Mouse (Mus musculus) kidney, adult 18-20 months (tissue): ENCODE measurements around the gene Pigh.

Source experiments
- DNase-seq: peaks from one replicate; pipeline ENCODE4 v3.0.0; 2021

Pigh gene

DNA sequence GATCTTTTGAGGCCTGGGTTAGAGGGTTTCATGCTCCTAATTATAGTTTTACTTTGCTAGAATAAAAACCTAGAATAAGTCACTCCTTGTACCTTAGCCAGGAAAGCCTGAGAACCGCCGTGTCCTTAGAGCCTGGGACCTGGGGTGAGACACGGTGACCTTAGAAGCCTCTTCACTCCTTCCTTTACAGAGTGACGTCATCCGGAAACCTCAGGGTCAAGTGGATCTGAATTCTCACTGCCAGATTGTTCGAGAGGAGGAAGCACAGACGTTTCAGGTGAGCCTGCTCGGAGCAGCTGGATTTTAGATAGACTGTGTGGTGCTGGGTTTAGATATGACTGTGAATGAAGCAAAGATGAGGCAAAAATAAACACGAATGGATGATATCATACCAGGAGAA is 23.0 kb downstream of the Pigh start:
- DNase-seq: no peak

GRCm38 (mm10) chr12:79064451-79064850 is 25.0 kb downstream of the Pigh start:
- DNase-seq: no peak

- DNase-seq: no peak
Observed at GRCm38 (mm10) chr12:79060766-79061652, 28.4 kb downstream of the Pigh start.

DNA sequence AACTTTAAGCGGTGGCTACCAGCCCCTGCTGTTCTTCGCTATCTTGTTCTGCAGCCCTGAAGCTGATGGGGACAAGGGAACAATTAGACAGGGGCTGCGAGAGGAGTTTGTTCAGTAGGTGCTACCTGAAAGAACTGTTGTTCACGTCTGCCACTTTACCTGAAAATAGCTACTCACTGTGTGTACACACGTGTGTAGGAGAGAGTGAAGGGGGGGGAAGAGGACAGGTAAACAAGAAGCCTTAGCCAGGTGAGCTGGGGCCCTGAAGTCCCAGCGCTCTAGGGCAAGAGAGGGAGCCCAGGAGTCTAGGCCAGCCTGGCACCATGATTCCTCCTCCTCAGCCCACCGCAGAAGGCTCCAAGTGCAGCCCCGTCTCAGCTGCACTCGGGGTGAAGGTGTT is 29.3 kb downstream of the Pigh start:
- no peak for DNase-seq

- no peak for DNase-seq
Observed at GRCm38 (mm10) chr12:79059573-79059972, 29.9 kb downstream of the Pigh start.

DNA sequence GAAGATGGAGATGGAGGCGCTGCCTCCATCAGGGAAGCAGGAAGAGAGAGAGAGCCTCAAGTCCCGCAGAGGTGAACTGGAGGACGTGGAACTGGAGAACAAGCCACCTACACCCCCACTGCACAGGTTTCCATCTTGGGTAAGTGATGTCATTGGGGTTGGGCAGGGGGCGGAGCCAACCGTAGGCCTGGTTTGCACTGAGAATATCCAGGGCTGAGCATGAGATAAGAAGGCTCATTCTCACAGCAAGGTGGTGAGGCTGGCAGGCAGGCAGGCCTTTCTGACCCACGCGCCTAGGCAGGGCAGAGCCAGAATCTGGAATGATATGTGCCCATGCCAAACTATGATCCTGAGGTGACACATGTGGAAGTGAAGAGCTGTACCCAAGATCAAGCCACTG is 34.2 kb downstream of the Pigh start:
- DNase-seq: peak; percentile 25

- DNase-seq: no peak
Observed at GRCm38 (mm10) chr12:79052073-79052472, 37.4 kb downstream of the Pigh start.

DNA sequence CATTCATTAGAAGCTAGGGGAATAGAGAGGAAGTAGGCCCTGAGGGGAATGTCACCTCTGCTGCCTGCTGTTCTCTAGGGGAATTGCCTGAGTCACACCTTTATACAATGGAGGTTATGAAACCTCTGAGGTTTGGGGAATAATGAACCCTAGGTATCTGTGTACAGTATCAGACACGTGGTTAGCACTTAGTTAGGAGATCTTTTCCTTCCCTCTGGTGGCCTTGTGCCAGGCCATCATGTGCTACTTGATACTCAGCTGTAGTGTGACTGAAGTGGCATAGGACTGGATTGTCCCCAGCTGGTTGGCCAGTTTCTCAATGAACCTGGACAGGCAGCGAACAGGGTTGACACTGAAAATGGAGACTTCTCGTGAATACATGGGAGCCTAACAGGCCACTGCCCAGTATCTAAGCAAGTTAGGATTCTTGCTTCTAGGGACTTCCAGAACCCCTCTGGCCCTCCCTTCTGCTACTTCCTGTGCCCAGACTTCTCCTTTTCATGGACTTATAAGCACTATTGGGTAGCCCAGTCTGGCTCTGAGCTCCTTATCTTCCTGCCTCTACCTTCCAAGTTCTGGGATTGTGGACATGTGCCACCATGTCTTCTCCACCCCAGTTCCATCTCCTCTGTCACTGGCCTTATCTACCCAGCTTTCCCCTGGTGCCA is 38.8 kb downstream of the Pigh start:
- DNase-seq: no peak

DNA sequence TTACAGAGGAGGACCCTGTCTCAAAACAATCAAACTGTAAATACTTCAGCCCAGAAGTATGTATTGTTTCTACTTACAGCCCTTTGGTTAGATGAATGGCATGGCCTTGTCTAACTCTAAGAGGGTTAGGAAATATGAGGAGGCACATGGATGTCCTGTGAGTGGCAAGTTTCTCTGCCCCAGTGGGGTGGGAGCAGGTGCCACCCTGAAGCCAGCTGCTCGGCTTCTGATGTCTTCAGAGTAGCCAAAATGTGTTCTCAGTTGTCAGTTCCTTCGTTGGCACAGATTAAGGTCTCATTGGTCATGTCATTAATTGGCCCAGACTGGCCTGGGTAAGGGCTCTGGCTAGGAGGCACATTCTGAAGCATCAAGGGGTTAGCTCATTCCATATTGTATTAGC is 39.6 kb downstream of the Pigh start:
- DNase-seq: no peak

- no peak for DNase-seq
Observed at GRCm38 (mm10) chr12:79048898-79049297, 40.6 kb downstream of the Pigh start.

DNA sequence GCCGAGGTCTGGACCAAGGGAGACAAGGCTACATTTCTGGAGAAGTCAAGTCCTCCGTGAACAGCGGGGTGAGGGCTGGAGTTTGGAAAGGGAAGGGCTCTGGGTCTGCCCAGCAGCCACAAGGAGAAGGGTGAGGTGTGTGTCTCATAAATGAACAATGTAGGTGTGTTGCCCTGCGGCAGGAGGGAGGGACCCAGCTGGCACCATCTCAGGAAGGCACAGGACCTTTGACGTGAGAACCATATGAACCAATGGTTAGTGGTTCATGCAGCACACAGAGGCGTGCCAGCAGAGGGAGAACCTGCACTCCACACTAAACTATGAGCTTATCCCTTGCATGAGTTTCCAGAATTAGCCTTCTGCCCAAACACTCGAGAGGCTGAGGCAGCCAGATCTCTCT is 42.2 kb downstream of the Pigh start:
- DNase-seq: no peak

- no peak for DNase-seq
Observed at GRCm38 (mm10) chr12:79046171-79046570, 43.3 kb downstream of the Pigh start.

DNA sequence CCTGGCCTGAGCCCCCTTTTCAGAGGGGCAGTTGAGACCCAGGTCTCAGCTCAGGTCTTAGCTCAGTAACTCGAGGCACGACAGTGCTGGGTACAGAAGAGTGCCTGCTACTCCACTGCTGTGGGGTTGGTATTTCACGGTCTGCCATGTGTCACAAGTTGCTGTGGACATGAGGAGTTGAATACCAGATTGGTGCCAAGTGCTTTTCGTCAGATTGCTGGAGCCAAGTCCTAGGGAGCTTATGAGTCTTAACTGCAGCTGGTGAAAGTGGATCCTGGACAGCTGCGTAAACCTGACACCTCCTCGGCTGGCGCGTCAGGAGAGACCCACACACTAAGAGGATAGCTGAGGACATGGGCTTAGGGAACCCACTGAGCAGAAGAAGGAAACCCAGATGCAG is 44.8 kb downstream of the Pigh start:
- DNase-seq: no peak

DNA sequence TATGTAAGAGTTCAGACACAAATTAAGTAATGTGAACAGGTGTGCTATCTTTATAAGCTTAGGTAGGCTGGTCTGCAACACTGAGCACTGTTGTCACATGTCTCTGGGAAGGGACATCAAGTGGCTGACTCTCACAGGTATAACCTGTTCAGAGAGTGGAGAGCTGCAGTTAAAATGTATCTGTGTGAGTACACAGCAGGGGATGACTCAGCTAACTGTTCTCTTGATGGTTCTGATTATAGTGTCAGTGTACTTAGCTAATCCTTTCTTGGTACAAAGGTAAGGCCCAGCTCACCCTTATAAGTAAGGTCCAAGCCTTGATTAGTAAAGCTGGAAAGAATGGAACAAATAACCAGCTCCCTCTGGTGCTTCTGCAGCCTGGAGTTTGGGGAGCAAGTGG is 48.0 kb downstream of the Pigh start:
- no peak for DNase-seq

- no peak for DNase-seq
Observed at GRCm38 (mm10) chr12:79040201-79040827, 49.1 kb downstream of the Pigh start.

GRCm38 (mm10) chr12:79039708-79040107 is 49.7 kb downstream of the Pigh start:
- no peak for DNase-seq

DNA sequence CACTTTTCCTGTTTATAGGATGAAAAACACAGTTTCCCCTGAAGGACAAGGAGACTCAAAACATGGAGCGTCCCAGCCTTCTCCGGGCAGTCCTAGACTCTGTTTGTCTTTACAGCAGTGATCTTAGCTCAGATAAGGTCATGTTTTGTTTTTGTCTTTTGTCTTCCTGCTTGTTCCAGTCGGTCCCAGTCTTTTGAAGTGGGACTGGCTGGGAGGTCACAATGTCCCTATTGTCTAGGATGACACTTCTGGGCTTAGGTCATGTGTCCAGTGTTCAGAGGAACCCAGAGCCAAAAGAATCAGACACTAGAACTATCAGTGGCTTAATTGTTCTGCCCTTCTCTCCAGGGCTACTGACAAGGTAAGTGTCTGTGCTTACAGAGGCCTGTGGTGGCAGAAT is 54.1 kb downstream of the Pigh start:
- no peak for DNase-seq

GRCm38 (mm10) chr12:79034331-79034730 is 55.1 kb downstream of the Pigh start:
- no peak for DNase-seq
